Mouse (Mus musculus): ENCODE data around the gene Hoxa4.

Gene Hoxa4

DNA sequence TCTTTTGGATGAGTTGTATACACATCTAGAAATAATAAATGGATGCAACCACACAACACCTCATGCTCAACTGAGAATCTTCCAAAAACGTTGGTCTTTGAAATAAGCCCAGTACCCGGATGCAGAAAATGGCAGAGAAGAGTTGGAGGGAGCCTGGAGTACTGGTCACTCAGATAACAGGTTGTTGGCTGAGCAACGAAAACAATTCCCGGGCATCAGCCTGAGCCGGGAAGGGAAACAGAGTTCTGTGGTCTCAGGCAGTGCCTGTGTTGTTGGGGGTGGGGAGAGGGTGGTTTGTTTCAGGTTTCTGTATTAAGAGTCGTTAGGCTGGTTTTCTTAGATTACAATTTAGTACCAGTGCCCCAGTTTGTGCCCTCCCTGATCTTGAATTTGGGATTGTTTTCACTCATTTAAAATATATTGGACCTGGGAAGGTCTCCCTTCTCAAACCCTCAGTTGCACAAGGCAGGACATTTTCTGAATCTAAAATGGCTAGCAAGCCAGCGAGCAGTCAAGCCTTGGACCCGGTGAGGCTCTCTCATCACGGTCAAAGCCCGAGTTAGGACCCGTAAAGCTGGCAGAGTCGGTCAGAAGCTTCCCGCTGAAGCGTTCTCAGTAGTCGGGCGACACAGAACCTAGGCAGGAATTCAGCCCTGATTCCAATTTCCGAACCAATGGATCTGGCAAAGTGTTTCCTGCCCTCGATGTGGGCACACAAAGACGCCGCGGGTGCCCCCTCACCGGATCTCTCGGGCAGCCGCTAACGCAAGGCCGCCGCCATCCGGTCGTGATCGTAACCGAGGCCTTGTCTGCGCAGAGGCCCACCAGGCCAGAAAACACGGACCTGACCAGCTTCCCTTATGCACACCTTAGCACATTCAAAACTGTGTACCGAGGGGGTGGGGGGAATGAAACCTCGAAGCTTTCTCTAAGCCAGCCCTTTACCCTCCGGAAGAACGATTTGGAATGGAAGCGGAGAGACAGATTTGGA, 37.2 kb upstream of the Hoxa4 start:
- DNase-seq (ENCODE audit: low spot score in 2 of 2): no peak

DNA sequence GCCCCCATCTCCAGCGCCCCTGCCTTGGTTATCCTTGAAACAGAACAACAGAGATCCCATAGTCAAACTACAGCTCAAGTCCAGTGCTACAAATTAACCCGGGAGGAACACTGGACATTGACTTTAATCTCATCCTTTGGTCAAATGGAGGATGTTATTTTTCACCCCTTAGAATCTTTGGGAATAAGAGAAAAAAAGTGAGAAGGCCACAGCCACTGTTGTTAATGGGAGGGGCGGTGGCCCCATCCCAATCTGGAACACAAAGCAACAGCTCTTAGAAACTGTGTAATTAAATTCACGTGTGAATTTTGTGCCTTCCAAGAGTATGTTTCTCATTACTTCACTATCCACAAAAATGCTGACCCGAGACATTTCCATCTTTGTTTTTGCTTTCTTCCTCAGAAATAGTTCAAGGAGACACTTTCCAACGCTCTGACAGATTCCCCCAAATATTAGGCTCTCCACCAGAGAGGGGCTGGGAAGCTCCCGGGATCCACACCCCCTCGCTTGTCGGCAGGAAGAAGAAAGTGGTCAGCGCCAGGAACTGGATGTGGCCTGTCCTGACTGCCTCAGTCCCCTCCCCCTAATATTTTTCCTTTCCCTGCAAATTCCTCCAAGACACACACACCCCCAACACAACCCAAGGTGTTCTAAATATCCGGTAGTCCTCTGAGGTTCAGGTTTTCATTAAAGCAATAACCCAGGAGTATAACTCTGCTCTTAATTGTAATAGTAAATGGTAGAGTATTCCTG, 36.1 kb upstream of the Hoxa4 start:
- no peak for DNase-seq (ENCODE audit: low spot score in 2 of 2)

- no peak for DNase-seq (ENCODE audit: low spot score in 2 of 2)
Measured at GRCm38 (mm10) chr6:52226569-52227257, 35.2 kb upstream of the Hoxa4 start.

- no peak for DNase-seq (ENCODE audit: low spot score in 2 of 2)
Measured at GRCm38 (mm10) chr6:52225612-52226568, 34.3 kb upstream of the Hoxa4 start.

DNA sequence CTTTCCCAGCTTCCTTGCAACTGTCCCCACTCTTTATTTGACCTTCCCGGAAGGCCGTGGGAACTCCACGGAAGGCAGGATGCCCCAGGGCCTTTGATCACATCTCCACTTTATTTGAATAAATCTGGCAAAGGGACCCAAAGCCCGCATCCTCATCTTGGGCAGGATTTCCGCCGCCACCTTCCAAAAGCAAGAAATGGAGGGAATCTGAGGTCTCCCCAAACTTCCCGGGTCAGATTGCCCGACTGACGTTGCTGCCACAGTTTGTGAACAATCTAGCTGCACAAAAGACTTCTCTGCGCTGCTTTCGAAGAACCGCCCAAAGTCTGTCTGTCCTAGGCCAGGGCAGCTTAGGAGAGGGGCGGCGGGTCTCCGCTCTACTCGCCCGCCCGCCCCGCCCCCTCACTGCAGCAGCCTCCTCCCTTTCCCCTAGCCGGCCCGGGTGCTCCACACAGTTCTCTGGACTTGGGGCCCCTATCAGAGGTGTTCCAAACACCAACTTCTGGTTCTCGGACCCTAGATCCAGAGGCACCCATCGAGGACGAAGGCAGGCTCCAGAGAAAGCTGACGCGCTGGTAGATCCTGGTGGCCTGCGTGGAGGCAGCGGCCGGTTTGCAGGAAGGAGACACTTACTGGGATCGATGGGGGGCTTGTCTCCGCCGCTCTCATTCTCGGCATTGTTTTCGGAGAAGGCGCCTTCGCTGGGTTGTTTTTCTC, 33.5 kb upstream of the Hoxa4 start:
- no peak for DNase-seq (ENCODE audit: low spot score in 2 of 2)

- DNase-seq (ENCODE audit: low spot score in 2 of 2): no peak
Measured at GRCm38 (mm10) chr6:52223939-52224760, 32.6 kb upstream of the Hoxa4 start.

DNA sequence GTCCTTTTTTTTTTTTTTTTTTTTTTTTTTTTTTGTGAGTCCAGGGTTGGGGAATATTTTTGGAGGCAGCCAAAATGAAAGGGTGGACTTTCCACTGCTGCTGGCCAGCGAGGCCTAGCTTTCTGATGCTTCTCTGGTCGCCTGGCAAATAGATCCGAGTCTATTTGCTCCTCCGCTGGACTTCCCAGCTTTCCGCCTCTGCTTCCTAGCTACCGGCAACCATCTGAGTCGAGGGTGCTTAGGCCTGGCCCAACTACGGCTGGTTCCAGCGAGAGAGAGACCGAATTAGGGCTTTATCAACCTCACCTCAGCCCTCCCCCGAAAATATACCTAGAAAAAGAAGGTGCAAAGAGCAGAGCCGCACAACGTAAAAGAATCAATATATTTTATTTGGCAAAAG, 31.2 kb upstream of the Hoxa4 start:
- DNase-seq (ENCODE audit: low spot score in 2 of 2): no peak

GRCm38 (mm10) chr6:52221993-52222685, 30.6 kb upstream of the Hoxa4 start:
- DNase-seq (ENCODE audit: low spot score in 2 of 2): no peak

DNA sequence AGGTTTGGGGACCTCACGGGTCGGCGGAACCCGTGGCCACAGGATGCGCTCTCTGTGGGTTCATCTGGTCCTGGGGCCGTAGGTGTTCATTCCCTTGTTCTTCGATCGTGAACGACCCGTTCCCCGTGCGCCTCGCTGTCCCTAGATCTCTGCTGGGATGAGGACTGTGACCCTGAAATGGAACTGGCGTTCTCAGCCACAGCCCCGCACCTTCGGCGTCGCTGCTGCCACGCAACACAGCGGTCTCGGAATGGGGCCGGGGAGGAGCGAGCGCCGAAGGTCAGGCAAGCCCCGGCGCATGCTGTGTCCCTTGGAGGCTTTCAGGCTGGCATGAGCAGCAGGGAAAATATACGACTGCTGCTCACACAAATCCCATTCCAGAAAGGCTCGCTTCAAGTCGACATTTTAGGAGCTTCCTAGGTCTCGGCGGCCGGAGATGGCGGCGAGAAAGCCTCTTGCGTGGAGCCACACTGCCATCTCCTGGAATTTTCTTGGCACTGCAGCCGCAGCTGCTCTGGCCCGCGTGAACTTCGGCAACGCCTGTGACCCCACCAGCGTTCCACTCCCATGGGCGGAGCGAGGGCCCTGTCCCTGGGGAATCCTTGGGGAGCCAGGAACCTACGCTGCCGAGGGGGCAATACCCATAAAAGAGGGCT, 29.9 kb upstream of the Hoxa4 start, which contains the start of gene Hoxa7:
TSS of gene Hoxa7 (minus strand) at position 518 of the 656 bp plus-strand sequence.
- DNase-seq (ENCODE audit: low spot score in 2 of 2): peak; percentile 77 to 90

DNA sequence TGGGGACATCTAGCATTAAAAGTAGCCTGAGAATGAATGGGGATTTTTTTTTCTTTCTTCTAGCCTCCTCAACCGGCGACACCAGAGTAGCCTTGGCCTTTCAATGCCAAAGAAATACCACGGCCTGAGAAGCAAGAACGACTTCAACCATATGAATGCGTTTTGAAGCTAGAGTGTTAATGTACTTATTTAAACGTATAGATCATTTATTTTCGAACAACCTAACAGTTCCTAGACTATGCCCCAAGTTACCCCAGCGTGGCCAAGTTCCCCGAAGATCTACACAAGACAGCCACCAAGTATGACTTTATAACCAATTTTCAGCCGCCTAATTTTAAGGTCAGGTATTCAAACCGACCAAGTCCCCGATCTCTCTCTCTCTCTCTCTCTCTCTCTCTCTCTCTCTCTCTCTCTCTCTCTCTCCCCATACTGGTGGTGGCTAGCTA, 29.3 kb upstream of the Hoxa4 start:
- DNase-seq (ENCODE audit: low spot score in 2 of 2): no peak

- no peak for DNase-seq (ENCODE audit: low spot score in 2 of 2)
Measured at GRCm38 (mm10) chr6:52220003-52220864, 28.7 kb upstream of the Hoxa4 start.

- DNase-seq (ENCODE audit: low spot score in 2 of 2): no peak
Measured at GRCm38 (mm10) chr6:52219234-52219942, 27.8 kb upstream of the Hoxa4 start.

- DNase-seq (ENCODE audit: low spot score in 2 of 2): no peak
Measured at GRCm38 (mm10) chr6:52218643-52219215, 27.2 kb upstream of the Hoxa4 start.

- DNase-seq (ENCODE audit: low spot score in 2 of 2): no peak
Measured at GRCm38 (mm10) chr6:52217895-52218642, 26.5 kb upstream of the Hoxa4 start.

GRCm38 (mm10) chr6:52217459-52217768, 25.9 kb upstream of the Hoxa4 start:
- DNase-seq (ENCODE audit: low spot score in 2 of 2): no peak

All from cerebellum, postnatal 4 days (tissue).